Mouse (Mus musculus) brown adipose tissue, adult 24 weeks (tissue): Measurements from ENCODE around the gene Apoc2. TPM values are rescaled to one million over a fixed set of nuclear protein-coding genes. Genes with fewer than 3 reads are reported as not detected.
"Not testable (repeated sequence)": the region's sequence is repeated elsewhere in the genome, so short reads cannot be mapped to it uniquely, and the experiment has no call there.

ENCODE experiments used
- H3K27ac ChIP-seq: fragments of 200-500 bp; replicated peaks from 2 replicates; pipeline ENCODE4 v1.5.1; 2012; ENCODE audit warnings: low read depth, mild to moderate bottlenecking, low read length
- H3K4me1 ChIP-seq: fragments of 200-500 bp; 2 replicates; pipeline ENCODE4 v1.6.1; 2012; ENCODE audit warnings: low read length, mixed read lengths; ENCODE audit not compliant: control insufficient read depth, insufficient read depth, insufficient read length
- H3K4me3 ChIP-seq: fragments of 200-500 bp; 2 replicates; pipeline ENCODE4 v1.5.1; 2012; ENCODE audit warnings: low read depth, mild to moderate bottlenecking, low read length, moderate library complexity; ENCODE audit not compliant: insufficient read depth
- polyA plus RNA-seq: library from polyadenylated mRNA; stranded (reverse); fragments of >200 nt; gene quantifications from 2 replicates; pipeline ENCODE4 v1.2.4, GENCODE M21; 2012; ENCODE audit not compliant: missing spikeins, insufficient read depth, insufficient read length

Gene Apoc2
- polyA plus RNA-seq, 1 experiment, result 1.7 TPM

GRCm38 (mm10) chr7:19691873-19692865 lies 14.4 kb upstream of the Apoc2 start, which contains the start of gene Apoc1:
Apoc1 (minus strand) TSS chr7:19692660.
- Histone ChIP-seq H3K4me1 (peaks cover 14% of the 10 kb centered on the region), H3K27ac (peak within 1 kb of the TSS; percentile 94), H3K4me3 (peak within 1 kb of the TSS; percentile 57)

DNA sequence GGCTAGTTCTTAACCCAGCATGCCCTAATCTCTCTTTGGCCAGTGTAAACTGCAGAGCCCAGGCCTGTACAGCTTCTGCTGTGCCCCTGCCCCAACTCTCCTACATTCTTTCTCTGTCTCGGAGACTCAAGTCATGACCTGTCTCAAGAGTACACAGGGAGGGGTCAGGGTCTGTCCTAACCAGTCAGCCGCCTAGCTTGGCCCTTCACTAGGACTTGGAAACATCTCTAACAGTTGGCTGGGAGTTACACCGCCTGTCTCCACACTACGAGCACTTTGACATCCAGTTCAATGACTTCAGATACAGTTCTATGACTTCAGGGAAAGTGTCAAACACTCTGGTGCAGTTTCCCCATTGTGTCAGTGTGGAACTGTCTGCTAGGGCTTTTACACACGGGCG lies 13.7 kb upstream of the Apoc2 start:
- peaks cover 14% of the 10 kb centered on the region for H3K4me1 ChIP-seq
- peak overlapping the region; percentile 94 for H3K27ac ChIP-seq
- peak overlapping the region; percentile 57 for H3K4me3 ChIP-seq

- H3K4me3 ChIP-seq, result no peak overlapping the region
- peak overlapping the region; percentile 94 for H3K27ac ChIP-seq
- H3K4me1 ChIP-seq, result peaks cover 14% of the 10 kb centered on the region
Measured at GRCm38 (mm10) chr7:19690845-19691244, 13.1 kb upstream of the Apoc2 start.

DNA sequence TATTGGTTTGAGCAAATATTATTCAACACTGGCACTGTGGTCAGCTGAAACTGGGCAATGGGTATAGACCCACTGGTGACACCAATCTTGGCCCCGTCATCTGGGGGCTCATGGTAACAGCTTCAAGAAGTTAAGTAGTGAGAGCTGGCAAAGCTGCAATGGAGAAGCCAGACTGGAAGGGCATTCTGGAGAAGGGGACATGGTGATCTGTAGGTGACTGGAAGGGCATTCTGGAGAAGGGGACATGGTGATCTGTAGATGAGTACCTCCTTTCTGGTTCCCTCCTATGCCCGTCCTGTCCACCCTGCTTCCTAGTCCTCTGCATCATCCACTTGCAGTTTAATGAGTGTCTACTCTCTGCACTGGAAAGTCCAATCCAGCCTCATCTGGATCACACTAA lies 10.9 kb upstream of the Apoc2 start:
- Histone ChIP-seq H3K27ac (no peak overlapping the region), H3K4me3 (no peak overlapping the region), H3K4me1 (peaks cover 3% of the 10 kb centered on the region)

DNA sequence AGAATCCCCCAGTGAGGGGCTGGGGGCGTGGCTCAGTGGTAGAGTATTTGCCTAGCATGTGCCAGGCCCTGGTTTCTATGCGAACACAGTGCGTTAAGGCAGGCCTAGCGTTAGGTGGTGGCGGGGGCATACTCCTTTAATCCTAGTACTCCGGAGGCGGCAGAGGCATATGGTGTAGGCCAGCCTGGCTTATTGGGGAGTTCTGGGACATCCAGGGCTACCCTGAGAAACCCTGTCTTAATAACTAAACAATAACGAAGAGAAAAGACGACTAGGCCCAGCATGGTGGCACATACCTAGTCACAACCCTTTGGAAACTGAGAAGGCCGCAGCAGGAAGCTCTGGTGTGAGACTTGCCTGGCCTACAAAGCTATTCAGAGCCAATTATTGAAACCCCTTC lies 10.4 kb upstream of the Apoc2 start:
- H3K4me1 ChIP-seq, result peaks cover 3% of the 10 kb centered on the region
- no peak overlapping the region for H3K4me3 ChIP-seq
- H3K27ac ChIP-seq, result no peak overlapping the region

DNA sequence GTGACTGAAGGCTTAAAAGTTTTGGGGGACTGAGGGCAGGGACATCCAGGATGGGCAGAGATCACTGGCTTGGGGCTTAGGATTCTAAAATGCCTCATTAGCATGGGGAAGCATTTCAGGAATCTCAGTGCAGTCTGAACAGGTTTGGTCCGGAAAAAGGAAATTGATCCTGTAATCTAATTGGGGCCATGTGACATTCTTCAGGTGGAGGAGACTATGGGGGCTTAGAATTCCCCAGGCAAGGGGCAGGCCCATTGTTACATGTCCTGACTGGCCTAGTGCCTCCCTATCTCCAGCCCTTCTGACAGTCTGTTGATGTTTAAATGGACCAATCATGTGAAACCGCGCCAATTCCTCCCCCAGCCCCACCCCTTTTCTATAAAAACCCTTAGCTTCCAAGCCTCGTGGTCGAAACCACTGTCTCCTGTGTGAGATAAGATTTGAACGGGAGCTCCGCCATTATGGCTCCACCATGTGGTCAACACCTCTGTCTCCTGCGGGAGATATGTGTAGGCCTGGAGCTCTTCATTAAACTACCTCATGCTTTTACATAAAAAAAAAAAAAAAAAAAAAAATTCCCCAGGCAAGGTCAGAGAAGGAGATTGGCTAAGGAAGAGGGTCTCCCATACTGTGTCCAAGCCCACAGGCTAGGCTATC lies 9.3 kb upstream of the Apoc2 start:
- H3K4me3 ChIP-seq, H3K4me1 ChIP-seq, H3K27ac ChIP-seq: not testable (repeated sequence)

DNA sequence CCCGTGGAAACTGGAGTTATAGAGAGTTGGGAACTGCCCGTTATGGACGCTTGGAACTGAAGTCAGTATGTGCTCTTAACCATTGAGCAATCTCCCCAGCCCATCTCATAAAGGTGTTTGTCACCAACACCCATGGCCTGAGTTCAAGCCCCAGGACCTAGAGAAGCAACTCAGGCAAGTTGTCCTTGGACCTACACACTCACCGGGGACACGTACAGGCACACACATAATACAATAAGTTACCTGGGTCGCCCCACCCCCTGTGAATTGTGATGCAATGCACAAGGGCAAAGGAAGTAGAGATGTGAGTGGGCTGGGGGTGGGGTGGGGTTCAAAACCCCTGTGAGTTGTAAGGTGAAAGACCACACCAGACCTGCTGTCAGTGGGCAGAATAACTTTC lies 8.8 kb upstream of the Apoc2 start:
- no peaks in the 10 kb centered on the region for H3K4me1 ChIP-seq
- no peak overlapping the region for H3K4me3 ChIP-seq
- no peak overlapping the region for H3K27ac ChIP-seq

DNA sequence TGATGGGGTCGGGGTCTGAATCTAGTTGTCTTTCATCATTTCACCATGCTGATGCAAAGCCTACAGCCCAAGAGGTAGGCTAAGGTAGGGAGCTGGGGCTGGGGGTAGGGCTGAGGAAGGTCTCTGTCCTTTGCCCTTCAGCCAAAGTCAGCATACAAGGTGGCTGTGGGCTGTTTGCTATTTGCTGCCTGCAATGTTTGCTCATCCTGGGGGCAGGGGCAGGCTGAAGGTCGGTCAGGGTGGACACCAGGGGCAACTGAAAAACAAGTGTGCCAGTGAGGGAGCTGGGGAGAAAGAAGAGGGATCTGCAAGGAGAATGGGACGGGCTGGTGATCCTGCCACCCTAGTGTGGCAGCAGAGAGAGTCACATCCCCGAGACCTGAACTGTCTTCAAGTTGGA lies 7.6 kb upstream of the Apoc2 start:
- H3K27ac ChIP-seq, result no peak overlapping the region
- H3K4me3 ChIP-seq, result no peak overlapping the region
- H3K4me1 ChIP-seq, result no peaks in the 10 kb centered on the region

DNA sequence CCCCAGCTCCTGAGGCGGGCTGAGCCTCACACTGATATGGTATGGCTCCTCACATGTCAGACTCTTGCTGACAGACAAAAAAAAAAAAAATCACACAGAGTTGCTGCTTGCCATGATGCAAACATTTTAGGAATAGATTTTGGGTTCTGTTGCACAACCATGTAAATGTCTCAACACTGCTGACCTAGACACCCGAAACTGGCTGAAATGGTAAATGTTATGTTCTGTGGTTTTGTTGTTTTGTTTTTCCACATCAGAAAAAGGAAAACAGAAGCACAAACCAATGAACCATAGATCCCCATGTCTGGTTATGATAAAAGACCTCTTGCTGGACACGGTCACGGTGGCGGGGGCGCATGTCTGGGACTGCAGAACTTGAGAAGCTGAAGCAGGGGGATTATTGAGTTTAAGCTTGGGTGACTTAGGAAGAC lies 6.0 kb upstream of the Apoc2 start:
- H3K27ac ChIP-seq, result peak overlapping the region; percentile 17; the same call in 1 of the 2 replicates
- H3K4me3 ChIP-seq, result no peak overlapping the region
- no peaks in the 10 kb centered on the region for H3K4me1 ChIP-seq

DNA sequence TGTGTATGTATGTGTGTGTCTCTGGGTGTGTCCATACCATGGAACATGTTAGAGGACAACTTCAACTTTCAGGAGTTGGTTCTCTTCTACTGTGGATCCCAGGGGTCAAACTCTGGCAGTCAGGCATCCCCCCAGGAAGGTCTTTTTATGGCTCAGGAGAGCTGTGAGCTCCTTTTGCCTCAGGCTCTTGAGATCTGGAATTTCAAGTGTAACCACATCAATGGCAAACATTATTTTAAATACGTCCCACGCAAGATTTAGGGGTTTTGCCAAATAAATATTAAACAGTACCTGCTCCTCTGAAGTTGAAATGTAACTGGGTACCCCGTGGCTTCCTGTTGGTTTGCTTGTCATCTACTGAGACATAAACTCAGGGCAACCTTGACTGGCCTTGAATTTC lies 5.2 kb upstream of the Apoc2 start:
- Histone ChIP-seq H3K4me3 (no peak overlapping the region), H3K4me1 (no peaks in the 10 kb centered on the region), H3K27ac (no peak overlapping the region)

GRCm38 (mm10) chr7:19681202-19681694 lies 3.5 kb upstream of the Apoc2 start, which contains the start of the genes Gm44805 and Apoc4:
Gm44805 (minus strand) TSS chr7:19681423.
Apoc4 (minus strand) TSS chr7:19681479.
- H3K4me3 ChIP-seq, result no peak within 1 kb of the TSS
- 0 out of 2 replicates have a peak, but pooled peaks cover 3% of the 10 kb centered on the region for H3K4me1 ChIP-seq
- no peak within 1 kb of the TSS for H3K27ac ChIP-seq

DNA sequence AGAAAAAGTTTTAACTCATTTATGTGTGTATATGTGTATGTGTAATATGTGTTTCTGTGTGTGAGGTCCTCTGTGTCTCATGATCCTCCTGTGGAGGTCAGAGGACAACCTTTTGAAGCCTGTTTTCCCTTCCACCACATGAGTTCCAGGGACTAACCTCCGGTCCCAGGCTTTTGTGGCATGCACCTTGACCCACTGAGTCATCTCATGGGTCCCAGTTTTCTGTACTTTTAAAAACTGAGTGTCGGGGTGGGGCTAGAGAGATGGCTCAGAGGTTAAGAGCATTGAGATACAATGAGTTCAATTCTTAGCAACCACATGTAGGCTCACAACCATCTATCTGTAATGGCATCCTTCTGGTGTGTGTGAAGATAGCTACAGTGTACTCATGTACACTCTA lies 3.0 kb upstream of the Apoc2 start:
- Histone ChIP-seq H3K27ac (no peak overlapping the region), H3K4me3 (no peak overlapping the region), H3K4me1 (peaks cover 3% of the 10 kb centered on the region; the same call in 1 of the 2 replicates)

DNA sequence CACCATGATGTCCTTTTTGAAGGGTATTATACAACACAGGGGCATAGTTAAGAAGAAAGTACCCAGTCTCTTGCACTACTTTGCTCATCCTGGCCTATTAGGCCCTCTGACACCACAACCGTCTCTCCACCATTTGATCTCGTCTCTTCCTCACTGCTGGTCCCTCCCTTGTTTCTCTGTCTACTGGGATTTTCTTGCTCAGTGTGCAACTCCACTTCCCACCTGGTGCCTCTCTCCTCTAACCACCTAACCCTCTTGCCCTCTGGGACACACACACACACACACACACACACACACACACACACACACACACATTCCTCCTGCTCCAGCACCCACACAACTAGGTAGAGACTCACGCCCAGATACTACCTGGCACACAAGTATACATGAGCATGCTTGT lies 1.2 kb upstream of the Apoc2 start:
- H3K4me3 ChIP-seq, result no peak overlapping the region
- no peak overlapping the region for H3K27ac ChIP-seq
- H3K4me1 ChIP-seq, result peaks cover 3% of the 10 kb centered on the region; the same call in 1 of the 2 replicates

- Histone ChIP-seq H3K27ac (no peak overlapping the region), H3K4me3 (no peak overlapping the region), H3K4me1 (peaks cover 3% of the 10 kb centered on the region; the same call in 1 of the 2 replicates)
Measured at GRCm38 (mm10) chr7:19676662-19677061, 1.1 kb downstream of the Apoc2 start.

GRCm38 (mm10) chr7:19675824-19676223 lies 1.9 kb downstream of the Apoc2 start:
- no peak overlapping the region for H3K4me3 ChIP-seq
- H3K27ac ChIP-seq, result no peak overlapping the region; the same call in 1 of the 2 replicates
- peaks cover 3% of the 10 kb centered on the region; the same call in 1 of the 2 replicates for H3K4me1 ChIP-seq
